Mouse (Mus musculus) heart, adult 2 months (tissue): ENCODE measurements around the gene Tex2.

Experiments
- CTCF ChIP-seq: fragments of 200-600 bp; IDR thresholded peaks from 2 replicates; pipeline ENCODE4 v1.8.1; 2022; ENCODE audit warnings: antibody characterized with exemption, mild to moderate bottlenecking, moderate library complexity
- POLR2A ChIP-seq: fragments of 200-500 bp; IDR thresholded peaks from 2 replicates; pipeline ENCODE4 v1.6.1; 2011; ENCODE audit warnings: mild to moderate bottlenecking, low read depth, low read length, control low read depth; ENCODE audit not compliant: insufficient read depth

GRCm38 (mm10) chr11:106498739-106499379 lies 114.4 kb downstream of the Tex2 start:
- no peak for TF ChIP-seq POLR2A
- TF ChIP-seq CTCF = no peak
